Mouse (Mus musculus): ENCODE data around the gene Mllt3.

Gene Mllt3

DNA sequence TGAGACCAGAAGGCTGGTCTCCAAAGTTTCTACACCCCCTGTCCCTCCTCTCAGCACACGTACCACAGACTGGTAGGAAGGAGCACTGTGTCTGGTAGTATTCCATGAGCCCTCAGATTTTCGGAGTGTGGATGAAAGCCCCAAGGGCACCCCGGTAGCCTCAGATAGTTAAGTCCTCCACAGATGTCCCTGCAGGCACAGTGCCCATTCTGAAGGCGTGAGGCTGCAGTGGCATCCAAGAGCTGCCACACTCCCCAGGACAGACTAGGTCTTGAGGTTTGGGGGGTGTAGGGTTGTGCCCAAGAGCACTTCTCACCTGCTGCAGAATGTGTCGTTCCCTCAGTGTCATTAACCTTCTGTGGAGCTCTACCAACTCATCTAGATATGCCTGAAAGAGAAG, 251.2 kb downstream of the Mllt3 start:
- no peak for DNase-seq (ENCODE audit: low spot score in 2 of 2)

DNA sequence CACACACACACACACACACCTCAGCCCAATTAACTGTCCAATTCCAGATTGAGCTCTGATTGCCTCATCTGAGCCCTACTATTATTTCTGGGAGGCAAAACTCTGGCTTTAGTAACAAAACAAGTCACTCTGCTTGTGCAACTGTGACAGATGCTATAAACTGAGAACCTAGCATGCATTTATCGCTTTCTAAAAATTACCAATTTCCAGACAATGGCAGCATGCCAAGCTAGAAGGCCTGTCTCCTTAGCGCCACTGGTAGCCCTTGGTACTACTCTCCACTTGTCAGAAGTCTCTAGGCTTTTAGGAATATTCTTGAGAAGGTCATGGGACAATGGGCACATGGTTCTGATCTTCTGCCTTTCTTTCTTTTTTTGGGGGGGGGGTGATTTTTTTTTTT, 257.4 kb downstream of the Mllt3 start:
- no peak for DNase-seq (ENCODE audit: low spot score in 2 of 2)

DNA sequence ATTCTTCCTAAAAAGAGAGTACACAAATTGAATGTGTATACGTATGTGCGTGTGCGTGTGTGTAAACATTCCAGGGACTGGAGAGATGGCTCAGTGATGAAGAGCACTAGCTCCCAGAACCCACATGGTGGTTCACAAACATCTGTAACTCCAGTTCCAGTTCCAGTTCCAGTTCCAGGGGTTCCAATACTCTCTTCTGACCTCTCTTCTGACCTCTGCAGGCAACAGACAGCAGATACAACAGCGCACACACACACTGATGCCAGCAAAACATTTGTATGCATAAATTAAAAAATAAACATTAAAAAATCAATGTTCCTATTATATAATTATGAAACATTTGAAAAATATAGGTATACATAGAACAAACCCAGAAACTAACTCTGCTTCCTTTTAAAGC, 258.6 kb downstream of the Mllt3 start:
- no peak for DNase-seq (ENCODE audit: low spot score in 2 of 2)

DNA sequence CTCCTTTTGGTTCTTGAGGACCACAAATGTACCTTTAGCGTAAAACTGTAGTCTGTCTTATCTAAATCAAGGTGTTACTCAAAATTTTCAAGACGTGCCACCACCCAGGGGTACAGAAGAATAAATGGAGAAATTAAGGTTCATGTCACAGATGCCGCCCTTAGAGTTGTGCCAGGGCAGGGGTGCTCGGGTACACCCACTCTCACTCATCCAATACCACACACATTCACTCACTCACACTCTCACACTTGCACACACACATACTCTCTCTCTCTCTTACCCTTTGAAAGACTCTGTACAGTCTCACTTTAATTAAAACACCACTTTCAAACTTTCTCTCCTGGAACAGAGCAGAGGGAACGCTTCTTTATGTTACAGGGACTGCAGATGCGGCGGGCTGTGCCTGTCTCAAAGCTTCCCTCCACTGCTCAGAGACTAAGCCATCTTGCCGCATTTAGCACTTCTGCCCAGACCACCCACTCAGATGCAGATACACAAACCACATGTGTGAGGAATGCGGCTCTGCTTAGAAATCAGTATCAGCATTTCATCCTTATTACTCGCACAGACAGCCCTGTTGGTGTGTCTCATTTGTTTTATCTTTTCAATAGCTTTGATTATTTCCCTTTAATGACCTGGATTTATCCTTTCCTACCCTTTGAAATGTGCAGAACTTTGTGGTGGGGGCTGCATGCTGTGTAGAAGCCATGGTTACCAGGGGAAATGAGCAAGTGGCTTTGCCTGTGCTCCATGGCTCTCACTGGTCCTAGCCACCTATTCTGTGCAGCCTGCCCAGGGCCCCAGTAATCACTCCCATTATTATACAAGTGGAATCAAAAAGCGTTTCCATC, 265.2 kb downstream of the Mllt3 start:
- no peak for DNase-seq (ENCODE audit: low spot score in 2 of 2)

DNA sequence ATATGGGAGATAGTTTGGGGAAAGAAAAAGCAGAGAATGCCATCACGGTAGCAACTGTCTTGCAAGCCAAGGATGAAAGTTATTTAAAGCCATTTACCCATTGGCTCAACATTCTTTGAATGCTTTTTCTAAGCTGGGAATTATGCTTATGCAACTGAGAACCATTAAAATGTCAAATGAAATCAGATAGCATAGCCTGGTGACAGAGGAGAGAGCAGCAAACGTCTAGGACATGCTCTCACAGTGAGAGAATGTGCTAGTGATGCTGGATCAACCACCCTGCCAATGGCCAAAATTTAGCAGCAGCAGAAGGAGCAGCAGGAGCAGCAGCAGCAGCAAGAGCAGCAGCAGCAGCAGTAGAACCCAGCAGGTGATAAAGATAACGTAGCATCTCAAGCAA, 267.4 kb downstream of the Mllt3 start:
- DNase-seq (ENCODE audit: low spot score in 2 of 2) = no peak

DNA sequence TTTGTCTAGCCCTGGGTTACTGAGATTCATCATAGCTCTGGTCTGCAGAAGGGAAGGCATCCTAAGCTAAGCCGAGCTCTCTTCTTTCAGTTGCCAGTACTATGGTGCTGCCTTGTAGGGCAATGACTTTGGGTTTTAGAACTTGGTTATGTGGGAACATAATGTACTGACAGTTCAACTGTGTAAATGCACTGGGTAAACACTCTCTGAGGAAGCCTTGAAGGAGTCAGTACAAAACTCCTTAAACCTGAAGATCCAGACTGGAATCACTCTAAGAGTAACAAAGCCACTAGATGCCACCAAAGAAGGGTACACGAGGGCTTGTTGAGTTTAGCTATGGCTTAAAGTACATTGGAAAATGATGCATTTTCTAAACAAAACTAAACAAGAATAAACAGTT, 272.1 kb downstream of the Mllt3 start:
- DNase-seq (ENCODE audit: low spot score in 2 of 2) = no peak

DNA sequence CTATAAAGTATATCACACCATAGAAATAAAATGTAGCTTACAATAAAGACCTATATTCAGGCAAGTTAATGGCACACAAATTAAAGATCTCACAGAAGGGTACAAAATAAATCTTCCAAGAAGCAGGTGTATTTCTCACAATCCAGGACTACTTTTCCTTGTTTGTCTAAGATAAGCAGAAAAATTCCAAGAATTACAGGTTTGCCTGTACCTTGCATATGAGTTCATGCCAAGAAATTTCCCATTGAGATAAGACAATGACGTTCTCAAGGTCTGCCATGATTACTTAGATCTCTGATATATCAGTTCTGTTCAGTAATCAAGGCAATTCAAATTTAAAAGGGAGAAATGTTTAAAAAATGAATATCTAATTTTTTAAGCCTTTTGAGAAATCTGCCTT, 272.9 kb downstream of the Mllt3 start:
- DNase-seq (ENCODE audit: low spot score in 2 of 2) = no peak

DNA sequence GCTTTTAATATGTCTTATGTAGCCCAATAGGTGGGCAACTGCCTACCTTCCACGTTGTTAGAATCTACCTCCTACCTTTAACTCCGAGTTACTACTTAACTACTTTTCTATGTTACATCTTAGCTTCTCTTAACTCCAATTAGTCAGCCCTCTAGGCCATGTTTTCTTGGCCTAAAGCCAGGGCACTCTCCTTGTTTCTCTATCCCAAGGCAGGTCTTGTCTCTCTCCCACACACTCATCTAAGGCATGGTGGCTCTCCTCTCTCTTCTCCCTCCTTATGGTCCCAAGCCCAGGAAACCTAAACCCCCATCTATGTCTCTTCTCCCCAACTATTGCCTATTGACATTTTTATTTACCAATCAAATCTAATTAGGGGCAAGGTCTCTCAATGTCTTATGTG, 273.5 kb downstream of the Mllt3 start:
- DNase-seq (ENCODE audit: low spot score in 2 of 2) = no peak

DNA sequence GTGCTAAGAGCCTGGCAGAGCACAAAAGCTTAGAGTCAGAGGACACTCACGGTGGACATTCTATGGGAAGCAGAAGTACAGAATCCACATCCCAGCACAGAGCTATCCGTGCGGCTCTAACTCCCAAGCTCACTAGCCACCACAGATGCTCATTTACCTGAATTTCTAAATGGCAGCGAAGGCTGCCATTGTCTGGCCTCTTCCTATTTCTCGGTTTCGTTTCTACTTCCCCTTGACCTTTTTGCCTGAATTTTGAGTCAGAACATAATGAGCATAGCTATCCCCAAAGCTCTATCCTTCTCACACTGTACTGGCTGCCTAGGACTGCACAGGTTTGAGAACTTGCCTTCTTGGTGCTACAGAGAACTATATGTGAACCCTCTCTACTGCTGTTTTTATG, 274.1 kb downstream of the Mllt3 start:
- no peak for DNase-seq (ENCODE audit: low spot score in 2 of 2)

DNA sequence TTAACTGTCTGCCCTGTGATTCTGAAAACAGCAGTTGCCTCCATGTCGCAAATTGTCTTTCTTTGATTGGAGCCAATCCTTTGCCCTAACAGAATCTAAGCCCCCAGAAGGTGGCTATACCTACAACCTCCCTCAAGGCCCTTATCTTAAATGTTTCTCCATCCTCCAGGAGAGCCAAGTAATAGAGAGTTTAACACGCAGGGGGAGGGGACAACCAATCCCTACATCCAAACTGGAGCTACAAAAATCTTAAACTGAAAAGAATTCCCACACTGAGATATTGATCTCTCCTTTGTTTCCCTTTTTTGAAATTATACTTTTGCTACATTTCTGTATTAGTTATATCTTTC, 281.7 kb downstream of the Mllt3 start:
- no peak for DNase-seq (ENCODE audit: low spot score in 2 of 2)

DNA sequence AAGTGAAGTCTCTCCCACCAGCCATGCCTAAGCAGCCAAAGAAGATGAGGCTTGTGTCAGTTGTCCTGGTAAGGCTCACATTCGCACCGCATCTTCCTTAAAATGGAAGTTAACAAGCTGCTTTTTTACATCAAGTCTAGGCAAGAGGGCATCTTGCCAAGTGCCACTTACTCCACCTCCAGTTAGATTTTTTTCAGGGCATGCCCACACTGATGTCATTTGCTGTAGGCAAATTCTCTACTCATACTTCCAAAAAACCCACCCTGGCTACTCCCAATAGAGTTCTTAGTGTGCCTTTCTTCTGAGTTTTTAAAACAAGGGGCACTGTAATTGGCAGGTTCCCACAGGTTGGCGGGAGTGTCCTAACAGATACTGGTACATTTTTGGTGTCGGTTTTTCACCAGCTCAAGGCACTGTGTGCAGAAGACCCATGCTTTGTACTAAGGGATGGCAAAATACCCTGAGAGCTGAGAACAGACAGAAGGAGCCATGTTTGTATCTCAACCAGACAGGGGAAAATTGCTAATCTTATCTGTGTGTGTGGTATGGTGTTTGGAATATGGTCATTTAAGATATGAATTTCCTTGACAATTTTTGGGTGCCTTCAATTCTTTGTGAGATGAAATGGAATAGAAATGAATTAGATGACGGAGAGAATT, 282.2 kb downstream of the Mllt3 start:
- no peak for DNase-seq (ENCODE audit: low spot score in 2 of 2)

DNA sequence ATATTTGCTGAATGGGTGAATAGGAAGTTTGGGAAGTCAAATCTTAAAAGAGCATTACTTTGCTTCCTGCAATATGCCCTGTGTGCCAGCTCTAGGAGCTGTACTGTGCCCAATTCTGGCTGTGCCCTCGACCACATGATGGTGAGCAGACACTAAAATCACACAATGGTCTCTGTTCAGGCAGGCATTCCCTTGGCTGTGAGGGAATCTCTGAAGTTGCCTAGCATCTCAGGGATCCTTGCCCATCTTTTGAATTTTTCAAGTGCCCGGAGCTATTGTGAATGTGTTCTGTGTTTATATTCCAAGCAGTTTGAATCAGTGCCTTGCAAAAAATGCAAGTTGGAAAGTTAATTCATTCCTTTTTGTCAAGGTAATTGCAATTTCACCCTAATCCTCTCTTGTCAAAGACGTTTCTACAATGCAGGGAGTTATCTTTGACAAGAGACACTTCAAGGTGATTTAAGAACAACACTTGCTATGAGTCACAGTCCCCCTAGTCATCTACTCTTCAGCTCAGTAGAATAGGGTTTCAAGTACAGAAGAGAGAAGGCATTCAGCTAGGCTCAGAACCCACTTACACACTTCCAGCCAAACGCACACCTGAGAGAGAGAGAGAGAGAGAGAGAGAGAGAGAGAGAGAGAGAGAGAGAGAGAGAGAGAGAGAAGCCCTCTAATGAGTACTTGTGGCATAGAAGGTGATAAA, 283.5 kb downstream of the Mllt3 start:
- DNase-seq (ENCODE audit: low spot score in 2 of 2) = no peak

DNA sequence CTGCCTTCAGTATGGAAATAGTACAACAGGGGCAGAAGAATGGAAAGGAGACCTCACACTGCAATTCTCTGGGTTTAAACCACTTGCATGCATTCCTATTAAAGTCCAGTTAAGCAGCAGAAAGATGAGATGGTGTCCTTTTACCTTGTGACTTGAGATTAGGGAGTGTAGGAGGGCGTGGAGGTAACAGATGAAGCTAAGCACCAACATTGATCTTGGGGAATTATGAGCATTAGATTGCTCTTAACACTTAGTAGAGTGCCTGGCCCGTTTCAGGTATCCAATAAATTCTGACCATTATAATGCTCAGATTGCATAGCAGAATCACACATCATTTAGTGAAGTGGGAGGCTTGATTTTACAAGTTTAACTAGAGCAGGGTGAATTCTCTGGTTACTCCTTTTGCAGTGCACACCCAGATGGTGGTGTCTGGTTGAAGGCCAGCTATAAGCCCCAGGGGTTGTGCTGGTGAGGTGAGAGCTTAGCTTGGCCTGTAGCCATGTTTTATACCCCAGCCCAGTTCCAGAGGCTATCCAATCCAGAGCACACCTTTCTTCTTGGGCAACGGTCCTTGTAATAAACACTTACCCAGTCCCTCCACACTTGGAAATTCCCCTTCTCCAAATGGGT, 288.0 kb downstream of the Mllt3 start:
- no peak for DNase-seq (ENCODE audit: low spot score in 2 of 2)

DNA sequence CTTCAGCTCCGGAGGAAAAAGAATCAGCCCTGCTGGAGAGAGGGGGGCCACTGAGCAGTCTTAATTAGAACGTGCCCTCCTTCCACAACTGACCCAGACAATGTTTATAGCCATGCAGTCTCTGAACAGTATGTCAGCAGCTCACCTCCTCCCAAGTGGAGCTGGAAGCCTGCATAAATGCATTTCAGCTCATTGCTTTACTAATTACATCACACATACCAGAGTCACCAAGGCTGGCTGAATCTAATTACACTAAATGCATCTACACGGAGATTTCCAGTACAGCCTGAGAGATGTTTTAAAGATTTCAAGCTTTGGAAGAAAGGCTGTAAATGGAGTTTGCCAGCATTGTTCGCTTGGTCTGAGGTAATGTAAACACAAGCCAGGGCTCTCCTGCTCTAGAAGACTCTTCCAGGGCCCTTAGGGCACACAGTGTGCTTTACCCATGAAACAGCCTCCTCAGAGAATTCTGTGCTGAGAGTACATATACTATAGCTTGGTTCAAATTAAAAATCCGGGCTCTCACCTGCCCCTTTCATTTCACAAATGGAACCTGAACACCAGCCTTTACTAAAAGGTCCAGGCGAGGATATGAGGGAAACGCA, 293.5 kb downstream of the Mllt3 start:
- DNase-seq (ENCODE audit: low spot score in 2 of 2) = no peak

DNA sequence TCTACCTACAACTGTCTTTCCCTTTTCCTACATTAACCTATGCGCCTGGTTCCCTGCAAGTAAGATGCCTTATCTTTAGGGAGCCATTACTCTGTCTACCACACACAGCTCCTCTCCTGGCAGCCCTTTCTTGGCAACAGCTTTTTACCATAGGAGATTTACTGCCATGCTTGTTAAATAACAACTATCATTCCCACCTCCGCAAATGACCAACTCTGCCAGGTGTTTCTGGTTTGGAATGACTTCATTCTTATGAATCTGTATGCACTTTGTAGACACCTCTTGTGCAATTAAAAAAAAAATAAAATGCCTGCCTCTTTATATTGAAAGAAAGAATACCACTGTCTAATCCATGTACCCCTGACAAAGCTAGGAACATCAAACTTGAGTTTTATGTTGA, 294.1 kb downstream of the Mllt3 start:
- no peak for DNase-seq (ENCODE audit: low spot score in 2 of 2)

DNA sequence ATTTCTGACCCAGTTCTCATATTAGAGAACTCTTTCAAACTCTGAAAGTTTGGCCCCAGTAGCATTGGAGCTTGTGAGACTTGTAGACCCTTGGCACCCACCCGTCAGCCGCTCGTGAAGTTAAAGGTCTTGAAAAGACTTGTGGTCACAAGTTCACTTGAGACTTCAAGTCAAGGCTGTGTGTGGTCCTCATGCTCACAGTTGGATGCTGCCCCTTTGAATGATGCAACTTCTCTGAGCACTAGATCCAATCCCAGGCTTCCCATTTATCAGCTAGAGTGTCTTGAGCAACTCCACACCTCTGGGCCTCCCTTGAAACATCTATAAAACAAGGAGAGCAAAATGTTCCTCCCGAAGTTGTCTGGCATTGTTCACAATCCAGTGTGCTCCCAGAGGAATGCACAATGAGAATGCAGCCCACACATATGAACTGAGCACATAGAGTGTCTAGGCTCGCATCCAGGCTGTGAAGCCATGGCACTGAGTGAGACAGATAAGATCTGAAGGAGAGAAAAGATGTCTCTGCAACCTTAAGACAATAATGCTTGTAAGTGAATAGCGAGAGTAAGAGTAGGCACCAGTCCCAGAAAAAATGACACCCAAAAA, 295.9 kb downstream of the Mllt3 start:
- peak in 1 of 2 experiments; percentile 18 for DNase-seq (ENCODE audit: low spot score in 2 of 2)

DNA sequence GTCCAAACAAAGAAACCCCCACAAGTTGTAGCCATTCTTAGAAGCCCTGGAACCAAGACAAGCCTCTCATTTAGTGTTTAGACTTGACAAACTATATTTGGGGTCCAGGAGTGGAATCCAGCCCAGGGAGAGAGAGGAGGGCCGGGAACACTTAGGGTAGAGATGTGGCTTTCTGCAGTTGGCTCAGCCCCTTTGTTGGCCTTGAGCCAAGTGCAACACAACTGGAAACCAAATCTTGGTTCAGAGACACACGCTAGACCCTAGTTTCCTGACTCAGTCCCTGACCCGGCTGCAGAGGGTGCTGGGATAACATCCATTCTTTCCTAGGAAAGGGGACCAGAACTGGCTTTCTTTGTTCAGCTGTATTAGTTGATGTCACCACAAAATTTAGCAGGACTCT, 296.4 kb downstream of the Mllt3 start:
- DNase-seq (ENCODE audit: low spot score in 2 of 2) = no peak

DNA sequence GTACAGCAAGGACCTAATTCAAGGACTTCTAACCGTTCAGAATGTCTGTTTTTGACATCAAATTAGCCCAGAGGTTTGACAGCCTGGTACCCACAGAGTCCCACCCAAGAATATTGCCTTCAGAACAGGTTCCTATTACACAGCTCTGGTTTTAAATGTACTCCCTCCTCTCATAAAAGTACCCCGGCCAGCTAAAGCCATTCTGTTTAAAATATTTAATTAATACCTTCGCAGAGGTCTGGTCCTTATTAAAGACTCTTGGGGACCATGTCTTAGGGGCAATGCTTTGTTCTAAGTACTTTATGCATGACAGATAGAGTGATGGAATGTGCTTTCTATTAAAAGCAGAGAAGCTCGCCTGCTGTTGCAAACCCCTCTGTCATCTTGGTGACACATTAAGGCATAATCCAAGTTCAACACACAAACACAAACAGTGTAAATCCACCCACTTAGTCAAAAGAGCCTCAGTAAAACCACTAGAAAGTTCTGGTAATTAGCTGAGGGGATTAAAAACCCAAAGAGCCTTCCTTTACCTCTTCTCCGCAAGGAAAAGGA, 302.0 kb downstream of the Mllt3 start:
- DNase-seq (ENCODE audit: low spot score in 2 of 2) = no peak

DNA sequence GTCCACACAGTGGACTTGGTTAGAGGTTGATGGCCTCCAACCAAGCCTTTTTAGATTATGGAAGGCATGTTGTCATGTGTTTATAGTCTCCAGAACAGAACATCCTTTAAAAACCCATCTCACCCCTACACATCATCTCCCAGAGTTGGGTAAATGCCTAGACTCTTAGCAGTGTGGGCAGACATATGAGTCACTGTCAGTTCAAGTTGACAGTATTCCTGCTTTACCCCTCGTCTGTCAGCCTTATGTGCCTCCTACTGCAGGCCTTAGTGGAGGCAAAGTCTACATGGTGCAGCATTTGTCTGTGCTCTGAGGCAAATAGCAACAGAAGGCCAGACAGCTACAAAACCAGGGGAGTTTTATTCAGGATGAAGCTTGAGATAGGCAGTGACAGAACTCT, 304.6 kb downstream of the Mllt3 start:
- no peak for DNase-seq (ENCODE audit: low spot score in 2 of 2)

DNA sequence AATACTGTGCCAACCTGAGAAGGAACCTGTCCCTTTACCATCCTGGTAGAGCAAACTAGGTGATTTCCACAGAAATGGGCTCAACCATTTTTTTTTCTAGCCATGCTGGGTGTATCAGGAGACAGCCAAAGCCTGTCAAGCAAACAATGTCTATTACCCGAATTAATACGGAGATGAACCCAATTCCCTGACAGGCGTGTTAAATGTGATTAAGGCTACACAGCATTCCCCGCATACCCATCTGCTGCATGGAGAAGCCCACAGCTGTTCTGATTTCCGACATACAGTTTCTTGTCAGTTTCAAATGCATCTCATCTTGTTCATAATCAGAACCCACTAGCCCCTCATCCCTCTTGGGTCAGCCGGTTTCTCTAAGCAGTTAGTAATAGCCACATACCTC, 309.7 kb downstream of the Mllt3 start:
- DNase-seq (ENCODE audit: low spot score in 2 of 2) = no peak

Data from urinary bladder, postnatal 36 days (tissue).